Mouse (Mus musculus) cerebellum, postnatal 10 days (tissue): ENCODE results near the gene Kif14.
"Not testable (repeated sequence)": the region's sequence is repeated elsewhere in the genome, so short reads cannot be mapped to it uniquely, and the experiment has no call there.

ENCODE experiments used
- DNase-seq, 2 experiments: peaks; one replicate each; pipeline ENCODE4 v3.0.0; 2021; ENCODE audit warnings: mixed read lengths in 2 of 2

Gene Kif14

GRCm38 (mm10) chr1:136492232-136492631 is 26.1 kb downstream of the Kif14 start:
- DNase-seq, result no peak

GRCm38 (mm10) chr1:136499317-136499716 is 33.2 kb downstream of the Kif14 start:
- peak; percentile 15 to 39 for DNase-seq

GRCm38 (mm10) chr1:136502936-136503335 is 36.8 kb downstream of the Kif14 start:
- DNase-seq, result no peak

- DNase-seq, result not testable (repeated sequence)
Observed at GRCm38 (mm10) chr1:136506255-136506654, 40.1 kb downstream of the Kif14 start.

- no peak for DNase-seq
Observed at GRCm38 (mm10) chr1:136512317-136512716, 46.2 kb downstream of the Kif14 start.

- peak; percentile 19 to 32 for DNase-seq
Observed at GRCm38 (mm10) chr1:136513181-136513580, 47.0 kb downstream of the Kif14 start.

- no peak for DNase-seq
Observed at GRCm38 (mm10) chr1:136518699-136519356, 52.7 kb downstream of the Kif14 start.

- peak; percentile 70 to 73 for DNase-seq
Observed at GRCm38 (mm10) chr1:136521363-136521937, 55.3 kb downstream of the Kif14 start.

GRCm38 (mm10) chr1:136524917-136525316 is 58.8 kb downstream of the Kif14 start:
- peak; percentile 84 for DNase-seq

GRCm38 (mm10) chr1:136525818-136526217 is 59.7 kb downstream of the Kif14 start:
- peak in 1 of 2 experiments; percentile 29 for DNase-seq

GRCm38 (mm10) chr1:136527163-136527562 is 61.0 kb downstream of the Kif14 start:
- no peak for DNase-seq

- no peak for DNase-seq
Observed at GRCm38 (mm10) chr1:136532556-136532955, 66.4 kb downstream of the Kif14 start.

- no peak for DNase-seq
Observed at GRCm38 (mm10) chr1:136536947-136537346, 70.8 kb downstream of the Kif14 start.

GRCm38 (mm10) chr1:136538247-136538646 is 72.1 kb downstream of the Kif14 start:
- DNase-seq, result peak; percentile 25 to 29

GRCm38 (mm10) chr1:136540407-136540895 is 74.3 kb downstream of the Kif14 start:
- no peak for DNase-seq

- peak; percentile 20 to 39 for DNase-seq
Observed at GRCm38 (mm10) chr1:136541618-136542376, 75.7 kb downstream of the Kif14 start.

- DNase-seq, result no peak
Observed at GRCm38 (mm10) chr1:136543920-136544319, 77.8 kb downstream of the Kif14 start.

- peak in 1 of 2 experiments; percentile 25 for DNase-seq
Observed at GRCm38 (mm10) chr1:136547068-136547467, 80.9 kb downstream of the Kif14 start.

GRCm38 (mm10) chr1:136550285-136550684 is 84.1 kb downstream of the Kif14 start:
- DNase-seq, result no peak

GRCm38 (mm10) chr1:136550851-136551540 is 84.9 kb downstream of the Kif14 start:
- DNase-seq, result peak; percentile 91 to 93

- no peak for DNase-seq
Observed at GRCm38 (mm10) chr1:136554686-136555085, 88.5 kb downstream of the Kif14 start.

GRCm38 (mm10) chr1:136555892-136556291 is 89.7 kb downstream of the Kif14 start:
- DNase-seq, result peak; percentile 33 to 40

- DNase-seq, result not testable (repeated sequence)
Observed at GRCm38 (mm10) chr1:136556643-136557042, 90.5 kb downstream of the Kif14 start.
